Mouse (Mus musculus): ENCODE measurements around the gene Bcar1. TPM values are rescaled to one million over a fixed set of nuclear protein-coding genes. Genes with fewer than 3 reads are reported as not detected.

The Bcar1 gene
- polyA plus RNA-seq, 1 experiment from 2014 or later = 35.3 TPM

DNA sequence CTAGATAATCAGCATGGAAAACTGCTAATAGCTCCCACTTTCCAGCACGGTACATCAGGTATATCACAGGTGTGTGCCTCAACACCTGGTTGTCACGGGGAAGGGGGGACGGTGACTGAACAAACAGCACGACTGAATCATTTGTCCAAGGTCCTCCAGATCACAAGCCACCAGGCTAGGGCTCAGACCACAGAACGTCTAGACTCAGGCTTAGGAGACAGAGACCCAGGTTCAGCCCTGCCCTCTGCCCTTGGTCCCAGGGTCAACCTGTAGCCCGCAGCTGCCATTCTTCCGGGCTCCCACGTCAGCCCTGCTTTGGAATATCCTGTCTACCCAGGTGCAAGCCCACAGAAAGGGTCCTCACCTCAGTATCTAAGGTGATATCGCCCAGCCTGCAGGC is 42.2 kb downstream of the Bcar1 start:
- H3K27ac ChIP-seq (replicated peaks; ENCODE audit: low read depth, low read length) = no peak overlapping the region
- no peaks in the 10 kb centered on the region for H3K36me3 ChIP-seq (ENCODE audit: control insufficient read depth, insufficient read depth, low read length)
- no peak overlapping the region for H3K4me3 ChIP-seq (ENCODE audit: low read depth, low read length)
- no peak for DNase-seq (ENCODE audit: low spot score)
- no peak overlapping the region for H3K9ac ChIP-seq (ENCODE audit: low read depth, low read length)
- no peak overlapping the region for H3K4me2 ChIP-seq (ENCODE audit: low read depth, low read length)
- no peak for ATAC-seq (ENCODE audit: low read depth)
- 81% methylated on average over 9 of the region's 9 CpGs for WGBS
- H3K27me3 ChIP-seq (replicated peaks; ENCODE audit: control insufficient read depth, insufficient read depth, low read length) = no peaks in the 10 kb centered on the region
- no peaks in the 10 kb centered on the region for H3K9me3 ChIP-seq (ENCODE audit: control insufficient read depth, low read length)
- no peaks in the 10 kb centered on the region for H3K4me1 ChIP-seq (ENCODE audit: control insufficient read depth, insufficient read depth, low read length)

GRCm38 (mm10) chr8:111700740-111701139 is 42.9 kb downstream of the Bcar1 start:
- ATAC-seq (ENCODE audit: low read depth) = no peak
- Histone ChIP-seq H3K27ac (replicated peaks; ENCODE audit: low read depth, low read length) (no peak overlapping the region), H3K4me3 (ENCODE audit: low read depth, low read length) (no peak overlapping the region), H3K4me1 (ENCODE audit: control insufficient read depth, insufficient read depth, low read length) (no peaks in the 10 kb centered on the region), H3K4me2 (ENCODE audit: low read depth, low read length) (no peak overlapping the region), H3K27me3 (replicated peaks; ENCODE audit: control insufficient read depth, insufficient read depth, low read length) (no peaks in the 10 kb centered on the region), H3K36me3 (ENCODE audit: control insufficient read depth, insufficient read depth, low read length) (no peaks in the 10 kb centered on the region), H3K9ac (ENCODE audit: low read depth, low read length) (no peak overlapping the region), H3K9me3 (ENCODE audit: control insufficient read depth, low read length) (no peaks in the 10 kb centered on the region)
- DNase-seq (ENCODE audit: low spot score) = no peak
- 82% methylated on average over 5 of the region's 5 CpGs for WGBS

GRCm38 (mm10) chr8:111700201-111700600 is 43.4 kb downstream of the Bcar1 start:
- 80% methylated on average over 3 of the region's 3 CpGs for WGBS
- DNase-seq (ENCODE audit: low spot score) = no peak
- Histone ChIP-seq H3K9me3 (ENCODE audit: control insufficient read depth, low read length) (no peaks in the 10 kb centered on the region), H3K4me3 (ENCODE audit: low read depth, low read length) (no peak overlapping the region), H3K36me3 (ENCODE audit: control insufficient read depth, insufficient read depth, low read length) (no peaks in the 10 kb centered on the region), H3K9ac (ENCODE audit: low read depth, low read length) (no peak overlapping the region), H3K27me3 (replicated peaks; ENCODE audit: control insufficient read depth, insufficient read depth, low read length) (no peaks in the 10 kb centered on the region), H3K27ac (replicated peaks; ENCODE audit: low read depth, low read length) (no peak overlapping the region), H3K4me1 (ENCODE audit: control insufficient read depth, insufficient read depth, low read length) (no peaks in the 10 kb centered on the region), H3K4me2 (ENCODE audit: low read depth, low read length) (no peak overlapping the region)
- no peak for ATAC-seq (ENCODE audit: low read depth)

- Histone ChIP-seq H3K9ac (ENCODE audit: low read depth, low read length) (no peak overlapping the region), H3K27ac (replicated peaks; ENCODE audit: low read depth, low read length) (no peak overlapping the region), H3K36me3 (ENCODE audit: control insufficient read depth, insufficient read depth, low read length) (no peaks in the 10 kb centered on the region), H3K27me3 (replicated peaks; ENCODE audit: control insufficient read depth, insufficient read depth, low read length) (no peaks in the 10 kb centered on the region), H3K4me2 (ENCODE audit: low read depth, low read length) (no peak overlapping the region), H3K4me3 (ENCODE audit: low read depth, low read length) (no peak overlapping the region), H3K9me3 (ENCODE audit: control insufficient read depth, low read length) (no peaks in the 10 kb centered on the region), H3K4me1 (ENCODE audit: control insufficient read depth, insufficient read depth, low read length) (no peaks in the 10 kb centered on the region)
- no peak for ATAC-seq (ENCODE audit: low read depth)
- 6% methylated on average over 1 of the region's 1 CpGs for WGBS
- no peak for DNase-seq (ENCODE audit: low spot score)
Observed at GRCm38 (mm10) chr8:111699035-111699434, 44.6 kb downstream of the Bcar1 start.

GRCm38 (mm10) chr8:111697655-111698054 is 46.0 kb downstream of the Bcar1 start:
- Histone ChIP-seq H3K36me3 (ENCODE audit: control insufficient read depth, insufficient read depth, low read length) (no peaks in the 10 kb centered on the region), H3K27ac (replicated peaks; ENCODE audit: low read depth, low read length) (no peak overlapping the region), H3K9me3 (ENCODE audit: control insufficient read depth, low read length) (no peaks in the 10 kb centered on the region), H3K9ac (ENCODE audit: low read depth, low read length) (no peak overlapping the region), H3K4me2 (ENCODE audit: low read depth, low read length) (no peak overlapping the region), H3K27me3 (replicated peaks; ENCODE audit: control insufficient read depth, insufficient read depth, low read length) (no peaks in the 10 kb centered on the region), H3K4me3 (ENCODE audit: low read depth, low read length) (no peak overlapping the region), H3K4me1 (ENCODE audit: control insufficient read depth, insufficient read depth, low read length) (no peaks in the 10 kb centered on the region)
- 83% methylated on average over 10 of the region's 10 CpGs for WGBS
- DNase-seq (ENCODE audit: low spot score) = no peak
- no peak for ATAC-seq (ENCODE audit: low read depth)

DNA sequence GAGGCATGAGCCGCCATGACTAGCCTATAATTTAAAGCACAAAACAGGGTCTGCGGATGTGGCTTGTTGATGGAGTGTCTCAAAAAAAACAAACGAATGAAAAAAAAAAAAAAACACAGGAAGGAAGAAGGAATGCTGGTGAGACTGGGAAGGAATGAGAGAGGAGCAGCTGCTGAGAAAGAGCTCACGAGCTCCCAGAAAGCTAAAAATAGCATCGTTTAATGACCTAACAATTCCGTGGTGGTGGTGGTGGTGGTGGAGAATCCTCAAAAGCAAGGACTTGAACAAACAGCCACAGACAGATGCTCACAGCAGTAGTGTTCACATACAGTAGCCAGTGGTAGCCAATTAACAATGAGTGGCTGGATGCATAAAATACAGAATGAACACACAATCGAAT is 48.2 kb downstream of the Bcar1 start:
- WGBS = 54% methylated on average over 7 of the region's 7 CpGs

GRCm38 (mm10) chr8:111693261-111693741 is 50.3 kb downstream of the Bcar1 start:
- no peaks in the 10 kb centered on the region for H3K36me3 ChIP-seq (ENCODE audit: control insufficient read depth, insufficient read depth, low read length)
- WGBS = 32% methylated on average over 6 of the region's 6 CpGs
- no peaks in the 10 kb centered on the region for H3K9me3 ChIP-seq (ENCODE audit: control insufficient read depth, low read length)
- H3K4me1 ChIP-seq (ENCODE audit: control insufficient read depth, insufficient read depth, low read length) = no peaks in the 10 kb centered on the region
- no peak overlapping the region for H3K4me2 ChIP-seq (ENCODE audit: low read depth, low read length)
- ATAC-seq (ENCODE audit: low read depth) (peak; percentile 92), DNase-seq (ENCODE audit: low spot score) (peak; percentile 74)
- H3K27ac ChIP-seq (replicated peaks; ENCODE audit: low read depth, low read length) = no peak overlapping the region
- no peak overlapping the region for H3K4me3 ChIP-seq (ENCODE audit: low read depth, low read length)
- no peak overlapping the region for H3K9ac ChIP-seq (ENCODE audit: low read depth, low read length)
- H3K27me3 ChIP-seq (replicated peaks; ENCODE audit: control insufficient read depth, insufficient read depth, low read length) = no peaks in the 10 kb centered on the region

More for the DNA sequence above, 48.2 kb downstream of the Bcar1 start:
- H3K27ac ChIP-seq (replicated peaks; ENCODE audit: low read depth, low read length) = no peak overlapping the region
- no peaks in the 10 kb centered on the region for H3K27me3 ChIP-seq (replicated peaks; ENCODE audit: control insufficient read depth, insufficient read depth, low read length)
- no peak overlapping the region for H3K4me2 ChIP-seq (ENCODE audit: low read depth, low read length)
- H3K36me3 ChIP-seq (ENCODE audit: control insufficient read depth, insufficient read depth, low read length) = no peaks in the 10 kb centered on the region
- H3K9ac ChIP-seq (ENCODE audit: low read depth, low read length) = no peak overlapping the region
- H3K9me3 ChIP-seq (ENCODE audit: control insufficient read depth, low read length) = no peaks in the 10 kb centered on the region
- no peaks in the 10 kb centered on the region for H3K4me1 ChIP-seq (ENCODE audit: control insufficient read depth, insufficient read depth, low read length)
- ATAC-seq (ENCODE audit: low read depth) (no peak), DNase-seq (ENCODE audit: low spot score) (no peak)
- no peak overlapping the region for H3K4me3 ChIP-seq (ENCODE audit: low read depth, low read length)

DNA sequence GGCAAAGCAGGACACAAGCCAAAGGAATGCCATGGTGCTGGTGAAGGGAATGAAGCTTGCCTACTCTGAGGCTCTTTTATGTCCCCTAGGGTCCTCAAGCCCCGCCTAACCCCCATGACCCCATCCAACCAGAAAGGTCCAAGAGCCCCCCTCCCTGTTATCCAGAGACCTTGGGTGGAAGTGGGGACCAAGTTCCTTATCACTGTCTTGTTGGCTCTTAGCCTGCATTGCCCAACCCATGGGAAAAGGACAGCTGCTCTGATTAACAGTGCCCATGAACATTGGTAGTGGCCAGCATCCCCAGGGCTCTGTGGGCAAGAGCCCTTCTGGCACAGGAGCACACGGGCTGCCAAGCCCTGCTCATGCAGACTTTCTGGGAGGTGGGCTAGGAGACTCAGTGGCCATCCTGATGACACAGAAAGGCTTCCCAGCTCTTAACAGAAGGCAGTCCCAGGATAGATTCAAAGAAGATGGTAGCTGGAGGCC is 52.6 kb downstream of the Bcar1 start, which contains the start of gene Ctrb1:
Ctrb1 (minus strand) TSS at position 51 of the 486 bp plus-strand sequence.
- Histone ChIP-seq H3K4me1 (ENCODE audit: control insufficient read depth, insufficient read depth, low read length) (no peaks in the 10 kb centered on the region), H3K27ac (replicated peaks; ENCODE audit: low read depth, low read length) (no peak within 1 kb of the TSS), H3K36me3 (ENCODE audit: control insufficient read depth, insufficient read depth, low read length) (no peaks in the 10 kb centered on the region), H3K9ac (ENCODE audit: low read depth, low read length) (no peak within 1 kb of the TSS), H3K4me2 (ENCODE audit: low read depth, low read length) (no peak within 1 kb of the TSS), H3K27me3 (replicated peaks; ENCODE audit: control insufficient read depth, insufficient read depth, low read length) (no peaks in the 10 kb centered on the region), H3K9me3 (ENCODE audit: control insufficient read depth, low read length) (no peaks in the 10 kb centered on the region), H3K4me3 (ENCODE audit: low read depth, low read length) (no peak within 1 kb of the TSS)
- WGBS = 88% methylated on average over 2 of the region's 2 CpGs
- DNase-seq (ENCODE audit: low spot score) = no peak
- ATAC-seq (ENCODE audit: low read depth) = no peak

GRCm38 (mm10) chr8:111686881-111687280 is 56.7 kb downstream of the Bcar1 start:
- DNase-seq (ENCODE audit: low spot score) = no peak
- H3K36me3 ChIP-seq (ENCODE audit: control insufficient read depth, insufficient read depth, low read length) = no peaks in the 10 kb centered on the region
- no peaks in the 10 kb centered on the region for H3K4me1 ChIP-seq (ENCODE audit: control insufficient read depth, insufficient read depth, low read length)
- H3K9ac ChIP-seq (ENCODE audit: low read depth, low read length) = no peak overlapping the region
- no peak overlapping the region for H3K27ac ChIP-seq (replicated peaks; ENCODE audit: low read depth, low read length)
- no peak for ATAC-seq (ENCODE audit: low read depth)
- 75% methylated on average over 12 of the region's 13 CpGs for WGBS
- no peaks in the 10 kb centered on the region for H3K9me3 ChIP-seq (ENCODE audit: control insufficient read depth, low read length)
- no peak overlapping the region for H3K4me3 ChIP-seq (ENCODE audit: low read depth, low read length)
- no peak overlapping the region for H3K4me2 ChIP-seq (ENCODE audit: low read depth, low read length)
- H3K27me3 ChIP-seq (replicated peaks; ENCODE audit: control insufficient read depth, insufficient read depth, low read length) = no peaks in the 10 kb centered on the region

Data from embryonic facial prominence, embryonic 14.5 days (tissue).